Mouse (Mus musculus) CD4-positive, CD25-positive, alpha-beta regulatory T cell, adult 2 months (primary cell): Measurements from ENCODE around the gene Tubb4b.
A peak's percentile ranks its signal among the peaks of the same experiment; 100 is the strongest.
"Not testable (repeated sequence)": the region's sequence is repeated elsewhere in the genome, so short reads cannot be mapped to it uniquely, and the experiment has no call there.

ENCODE experiments used
- DNase-seq: peaks from one replicate; pipeline ENCODE4 v3.0.0-alpha.2; 2012; ENCODE audit warnings: low read depth, low spot score

Gene Tubb4b

DNA sequence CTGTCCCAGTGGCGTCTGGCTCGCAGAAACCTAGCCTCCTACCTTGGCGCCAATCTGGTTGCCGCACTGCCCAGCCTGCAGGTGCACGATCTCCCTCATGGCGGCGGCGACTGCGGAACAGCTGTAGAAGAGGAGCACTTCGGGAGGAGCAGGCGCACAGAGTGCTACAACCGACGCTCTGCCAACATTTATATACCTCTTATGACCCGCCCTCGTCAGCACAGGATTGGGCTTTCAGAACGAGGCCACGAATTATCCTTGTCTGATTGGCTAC is at the start of gene Tubb4b:
Gene Tubb4b (minus strand): TSS at position 211 of the 274 bp plus-strand sequence.
- no peak for DNase-seq

DNA sequence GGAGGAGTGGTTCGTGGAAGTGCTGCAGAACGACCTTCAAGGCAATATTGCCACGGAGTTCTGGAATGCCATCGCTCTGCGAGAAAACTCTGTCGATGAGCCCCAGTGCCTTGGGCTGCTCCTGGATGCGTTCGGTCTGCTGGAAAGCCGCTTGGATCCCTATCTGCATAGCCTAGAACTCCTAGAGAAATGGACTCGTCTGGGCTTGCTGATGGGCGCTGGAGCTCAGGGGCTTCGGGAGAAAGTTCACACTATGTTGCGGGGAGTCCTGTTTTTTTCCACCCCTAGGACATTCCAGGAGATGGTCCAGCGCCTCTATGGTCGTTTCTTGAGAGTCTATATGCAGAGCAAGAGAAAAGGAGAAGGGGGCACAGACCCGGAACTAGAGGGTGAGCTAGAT is 48.5 kb upstream of the Tubb4b start:
- no peak for DNase-seq

DNA sequence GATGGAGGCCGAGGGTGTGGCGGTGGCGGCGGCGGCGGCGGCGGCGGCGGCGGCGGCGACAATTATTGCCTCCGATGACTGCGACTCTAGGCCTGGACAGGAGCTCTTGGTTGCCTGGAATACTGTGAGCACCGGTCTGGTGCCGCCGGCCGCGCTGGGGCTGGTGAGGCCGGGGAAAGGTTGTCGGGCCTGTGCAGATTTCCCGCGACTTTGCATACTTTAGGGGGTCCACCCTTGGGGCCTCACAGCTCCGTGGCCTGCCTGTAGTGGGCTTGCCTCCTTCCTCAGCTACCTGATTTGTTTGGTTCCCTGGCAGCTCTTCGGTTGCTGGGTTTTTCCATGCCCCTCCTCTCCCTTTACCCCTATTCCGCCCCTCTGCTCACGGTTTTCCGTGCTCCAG is 48.0 kb upstream of the Tubb4b start:
- DNase-seq, result no peak

DNA sequence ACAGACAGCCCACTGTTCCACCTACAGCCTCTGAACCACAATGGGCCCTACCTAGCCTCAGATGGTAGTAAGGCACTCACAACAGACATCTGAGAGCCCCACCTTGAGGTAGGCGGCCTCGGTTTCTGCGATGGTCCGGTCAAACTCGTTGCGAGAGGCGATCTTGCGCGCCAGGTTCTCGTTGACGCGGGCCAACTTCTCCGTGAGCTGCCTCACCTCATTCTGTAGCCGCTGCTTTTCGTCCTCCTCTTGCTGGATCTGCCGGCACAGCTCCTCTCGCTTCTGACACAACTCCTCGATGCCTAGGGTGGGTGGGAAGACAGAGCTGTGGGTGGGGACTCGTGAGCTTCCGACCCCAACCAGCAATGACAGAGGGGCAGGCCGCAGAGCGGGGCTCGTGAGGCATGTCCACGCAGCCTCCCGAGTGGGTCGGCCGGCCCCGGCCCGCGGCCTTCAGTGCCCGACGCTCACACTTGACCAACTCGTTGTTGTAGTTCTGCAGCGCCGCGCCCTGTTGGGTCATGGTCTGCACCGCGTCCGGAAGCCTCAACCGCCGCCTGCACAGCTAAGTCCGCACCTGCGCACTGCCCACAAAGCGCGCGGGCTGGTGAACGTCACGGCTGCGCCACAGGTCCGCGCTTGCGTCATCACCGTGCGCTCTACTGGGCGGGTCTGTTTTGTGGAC is 47.5 kb upstream of the Tubb4b start, which contains the start of the genes Ssna1 and Anapc2:
Gene Ssna1 (minus strand): TSS at position 612 of the 685 bp plus-strand sequence.
Gene Anapc2 (plus strand): TSS at position 652 of the 685 bp plus-strand sequence.
- peak; percentile 99 for DNase-seq

DNA sequence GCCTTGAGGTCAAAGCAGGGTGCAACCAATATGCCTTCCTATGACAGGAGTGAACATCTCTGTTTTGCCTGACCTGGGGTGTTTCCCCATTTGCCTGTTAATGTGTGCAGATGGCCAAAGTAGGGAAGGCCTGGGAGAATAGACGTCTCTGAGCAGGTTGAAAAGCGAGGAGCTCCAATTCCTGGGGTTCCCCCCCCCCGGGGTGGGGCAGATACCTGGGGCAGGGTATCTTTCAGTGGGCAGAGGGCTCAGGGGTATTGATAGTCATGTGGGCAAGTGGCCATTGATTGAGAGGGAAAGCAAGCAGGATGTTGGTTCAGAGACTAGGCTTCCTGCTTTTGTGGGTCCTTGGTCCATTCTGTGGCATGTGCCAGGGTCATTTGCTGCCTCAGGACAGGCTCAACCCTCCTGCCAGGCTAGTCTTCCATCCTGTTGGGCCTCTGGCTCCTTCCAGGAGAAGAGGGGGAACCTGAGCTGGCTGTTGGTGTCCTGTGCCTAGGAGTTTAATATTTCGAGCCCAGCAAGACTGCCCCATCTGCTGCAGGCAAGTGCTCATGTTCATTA is 43.3 kb upstream of the Tubb4b start:
- no peak for DNase-seq

DNA sequence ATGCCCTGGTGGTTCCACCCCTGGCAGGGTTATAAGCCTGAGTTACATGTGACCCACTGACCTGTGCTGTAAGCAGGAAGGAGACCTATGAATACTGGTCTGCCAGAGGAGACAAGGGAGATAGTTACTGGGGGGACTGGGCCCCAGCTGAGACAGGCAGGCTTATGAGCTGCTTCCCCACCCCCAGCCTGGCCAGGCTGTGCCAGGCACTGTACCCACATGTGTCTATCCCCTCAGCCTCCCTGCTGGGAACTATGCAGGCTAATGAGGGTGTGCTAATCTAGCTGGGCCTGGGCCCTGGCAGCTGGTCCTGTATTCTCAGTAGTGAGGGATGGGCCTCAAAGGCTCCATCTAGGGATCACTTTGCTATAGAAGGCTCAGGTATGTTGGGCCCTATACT is 42.7 kb upstream of the Tubb4b start:
- DNase-seq, result no peak

DNA sequence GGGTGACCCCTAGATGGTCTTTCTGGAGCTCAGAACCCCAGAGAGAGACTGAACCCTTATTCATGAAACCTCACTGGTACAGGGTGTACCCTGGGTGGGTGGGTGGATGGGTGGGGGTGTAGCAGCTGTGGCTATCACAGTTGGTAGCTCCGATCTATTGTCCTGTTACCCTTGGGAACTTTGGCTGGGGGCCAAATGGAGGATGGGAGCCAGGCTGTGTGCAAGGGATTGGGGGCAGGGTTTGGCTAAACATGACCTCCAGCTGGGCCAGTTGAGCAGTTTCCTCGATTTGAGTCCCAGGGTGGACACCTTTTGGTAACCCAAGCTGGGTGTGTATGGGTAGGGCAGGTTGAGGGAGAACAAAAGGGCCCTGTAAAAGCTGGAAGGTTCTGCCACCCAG is 42.2 kb upstream of the Tubb4b start:
- DNase-seq, result no peak

DNA sequence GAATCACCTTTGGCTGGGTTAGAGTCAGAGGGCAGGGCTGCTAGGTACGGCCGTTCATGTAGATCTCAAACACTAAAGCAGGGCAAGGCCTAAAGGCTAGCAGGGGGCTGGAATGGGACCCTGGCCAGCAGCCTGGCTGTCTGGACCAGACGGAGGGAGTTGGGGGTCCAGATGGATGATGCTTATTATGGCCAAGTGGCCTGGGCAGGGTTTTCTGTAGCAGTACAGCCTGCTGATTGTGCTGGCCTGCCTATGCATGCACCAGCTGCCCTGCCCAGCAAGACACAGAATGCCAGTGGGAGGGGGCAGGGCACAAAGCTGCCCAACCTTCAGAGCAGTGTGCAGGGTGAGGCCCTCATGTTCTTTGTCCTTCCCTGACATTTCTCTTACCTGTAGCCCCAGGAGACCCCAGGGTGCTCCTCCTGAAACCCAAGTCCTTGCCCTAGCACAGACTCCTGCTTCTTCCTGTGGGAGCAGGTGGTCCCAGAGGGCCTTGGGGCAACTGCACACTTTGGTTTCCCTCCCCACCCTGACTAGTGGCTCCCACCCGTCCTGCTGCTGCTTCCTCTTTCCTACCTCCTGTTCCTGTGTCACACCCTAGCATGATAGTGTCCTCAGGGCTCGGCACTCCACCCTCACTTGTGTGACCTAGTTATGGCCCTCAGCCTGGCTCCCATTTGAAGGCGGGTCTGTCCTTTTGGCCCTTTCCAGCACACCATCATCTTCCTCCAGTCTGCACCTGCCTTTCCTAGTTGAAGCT is 41.6 kb upstream of the Tubb4b start:
- DNase-seq, result no peak

DNA sequence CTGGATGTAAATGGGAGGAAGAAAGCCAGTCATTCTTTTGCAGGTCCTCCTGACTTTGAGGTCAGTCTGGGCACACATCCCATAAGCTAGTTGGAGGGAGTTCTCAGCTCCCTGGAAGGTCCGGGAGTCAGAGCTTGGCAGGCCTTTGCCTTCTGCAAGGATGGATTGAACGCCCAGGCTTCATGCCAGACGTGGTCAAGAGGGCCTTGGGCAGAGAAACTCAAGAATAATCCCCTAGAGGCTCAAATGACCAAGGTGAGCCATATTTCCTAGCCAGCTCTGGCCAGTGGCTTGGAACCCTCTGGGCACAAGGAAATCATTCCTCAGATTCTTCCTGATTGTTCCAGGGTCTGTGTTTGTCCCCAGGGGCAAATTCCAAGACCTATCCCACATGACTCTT is 40.3 kb upstream of the Tubb4b start:
- DNase-seq, result no peak

DNA sequence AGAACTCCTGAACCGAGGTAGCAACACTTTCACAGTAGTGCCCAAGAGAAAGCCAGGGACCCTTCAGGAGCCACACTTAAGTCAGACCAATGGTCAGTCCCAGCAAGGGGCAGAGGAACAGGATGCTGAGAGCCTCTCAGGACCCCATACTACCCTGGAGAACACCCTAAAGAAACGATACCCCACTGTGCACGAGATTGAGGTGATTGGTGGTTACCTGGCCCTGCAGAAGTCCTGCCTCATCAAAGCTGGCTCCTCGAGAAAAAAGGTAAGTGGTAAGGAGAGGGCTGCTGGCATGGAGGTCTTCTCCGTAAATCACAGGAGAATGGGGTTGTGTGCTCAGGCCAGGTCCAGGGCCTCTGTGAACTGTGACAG is 39.8 kb upstream of the Tubb4b start:
- no peak for DNase-seq

DNA sequence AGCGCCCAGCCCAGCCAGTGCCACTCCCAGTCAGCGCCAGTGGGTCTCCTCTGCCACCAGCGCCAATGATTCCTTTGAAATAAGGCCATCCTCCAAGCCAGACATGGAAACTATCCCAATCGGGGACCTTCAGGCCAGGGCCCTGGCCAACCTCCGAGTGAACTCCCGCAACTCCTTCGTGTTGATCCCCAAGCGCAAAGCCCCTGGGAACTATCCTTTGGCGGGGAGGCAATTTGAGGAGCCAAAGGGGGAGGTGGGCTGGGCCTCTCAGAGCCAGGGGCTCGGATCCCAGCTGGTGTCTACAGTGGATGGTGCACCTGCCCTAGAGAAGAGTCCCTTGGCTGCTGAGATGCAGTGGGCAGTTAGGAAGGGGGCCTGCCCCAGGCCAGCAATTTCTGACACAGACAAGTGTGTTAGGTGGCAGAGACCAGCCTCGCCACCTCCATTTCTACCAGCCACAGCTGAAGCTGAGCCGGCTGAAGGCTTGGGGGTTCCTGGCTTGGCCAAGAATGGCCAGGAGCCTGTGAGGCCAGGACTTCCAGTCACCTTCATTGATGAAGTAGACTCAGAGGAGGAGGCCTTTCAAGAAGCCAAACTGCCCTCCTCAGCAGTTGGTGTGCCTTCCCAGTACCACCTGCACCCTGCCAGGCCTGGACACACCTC is 39.3 kb upstream of the Tubb4b start:
- DNase-seq, result no peak

DNA sequence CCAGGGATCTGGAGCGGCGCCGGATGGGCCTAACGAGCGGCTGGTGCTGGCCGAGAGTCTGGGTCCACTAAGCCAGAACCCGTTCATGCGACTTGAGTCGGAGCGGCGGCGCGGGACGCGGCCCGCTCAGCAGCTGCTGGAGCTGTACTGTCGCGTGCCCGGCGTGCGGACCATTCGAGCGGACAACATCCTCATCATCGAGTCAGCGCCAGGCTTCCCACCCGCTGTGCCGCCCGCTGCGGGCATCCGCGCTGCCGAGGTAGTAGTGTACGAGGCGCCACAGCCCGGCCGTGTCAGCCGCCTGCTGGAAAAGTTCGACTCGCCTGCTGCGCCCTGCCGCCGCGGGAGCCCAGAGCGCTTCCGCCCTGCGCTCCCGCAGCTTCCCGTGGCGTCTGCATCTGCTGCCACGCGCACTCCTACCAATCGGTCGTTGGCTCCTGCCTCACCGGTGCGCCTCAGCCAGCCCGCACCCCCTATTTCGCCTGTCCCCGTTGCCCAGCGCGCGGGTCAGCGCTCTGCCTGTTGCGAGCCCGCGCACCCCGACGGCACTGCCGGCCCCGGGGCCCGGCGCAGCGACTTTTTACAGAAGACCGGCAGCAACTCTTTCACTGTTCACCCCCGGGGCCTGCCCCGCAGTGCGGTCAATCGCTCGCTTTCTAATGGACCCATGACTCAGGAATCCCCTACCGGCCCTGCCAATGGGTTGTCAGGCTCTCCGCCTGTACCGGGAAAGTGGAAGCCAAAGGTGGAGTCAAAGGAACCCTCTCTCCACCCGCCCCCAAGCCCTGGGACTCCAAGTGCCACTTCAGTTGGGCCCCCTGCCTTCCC is 38.5 kb upstream of the Tubb4b start:
- DNase-seq, result peak; percentile 81

DNA sequence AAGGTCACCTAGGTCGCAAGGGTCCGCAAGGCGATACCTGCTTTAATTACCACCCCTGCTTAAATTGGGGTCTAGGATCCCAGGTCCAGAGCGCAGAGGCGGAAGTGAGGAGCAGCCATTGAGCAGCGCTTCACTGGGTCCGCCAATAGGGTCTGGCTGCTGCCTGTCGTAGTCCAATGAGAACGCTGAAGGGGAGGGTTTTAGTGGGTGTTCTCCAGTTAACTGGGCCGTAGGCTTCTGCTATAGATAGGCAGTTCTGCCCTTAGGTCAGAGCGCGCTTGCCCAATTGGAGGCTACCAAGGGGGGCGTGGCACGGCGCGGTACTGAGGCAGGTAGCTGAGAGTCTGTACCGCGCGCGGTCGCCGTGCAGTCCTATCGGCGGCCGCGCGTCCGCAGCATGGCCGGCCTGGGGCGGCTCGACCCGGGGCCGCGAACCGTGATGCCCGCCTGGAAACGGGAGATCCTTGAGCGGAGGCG is 37.8 kb upstream of the Tubb4b start, which contains the start of gene Tprn:
Gene Tprn (plus strand): TSS at position 328 of the 477 bp plus-strand sequence.
- peak; percentile 96 for DNase-seq

DNA sequence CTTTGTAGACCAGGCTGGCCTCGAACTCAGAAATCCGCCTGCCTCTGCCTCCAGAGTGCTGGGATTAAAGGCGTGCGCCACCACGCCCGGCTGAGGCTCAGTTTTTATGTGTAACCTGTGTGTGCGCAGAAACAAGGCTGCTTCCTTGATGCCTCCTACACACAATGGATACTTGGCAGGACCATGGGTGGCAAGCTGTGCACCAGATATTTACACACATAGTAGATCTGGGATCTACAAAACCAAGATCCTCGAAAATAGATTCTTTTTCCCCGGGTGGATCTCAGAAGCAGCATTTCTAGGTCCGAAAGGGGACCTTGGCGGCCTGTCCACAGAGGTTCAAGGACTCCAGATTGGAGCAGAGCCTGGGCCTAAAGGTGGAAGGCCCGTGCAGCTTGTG is 37.4 kb upstream of the Tubb4b start:
- no peak for DNase-seq

DNA sequence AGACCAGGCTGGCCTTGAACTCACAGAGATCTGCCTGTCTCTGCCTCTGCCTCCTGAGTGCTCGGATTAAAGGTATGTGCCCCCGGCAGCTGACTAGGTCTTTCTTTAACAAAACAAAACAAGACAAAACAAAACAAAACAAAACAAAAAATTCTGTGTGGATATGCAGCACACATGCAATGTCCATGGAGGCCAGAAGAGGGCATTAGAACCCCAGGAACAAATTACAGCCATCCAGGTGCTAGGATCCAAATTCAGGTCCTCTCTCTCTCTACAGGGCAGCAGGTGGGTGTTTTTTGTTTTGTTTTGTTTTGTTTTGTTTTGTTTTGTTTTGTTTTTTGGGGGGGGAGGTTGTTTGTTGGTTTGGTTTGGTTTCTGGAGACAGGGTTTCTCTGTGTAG is 34.4 kb upstream of the Tubb4b start:
- DNase-seq, result peak; percentile 63

DNA sequence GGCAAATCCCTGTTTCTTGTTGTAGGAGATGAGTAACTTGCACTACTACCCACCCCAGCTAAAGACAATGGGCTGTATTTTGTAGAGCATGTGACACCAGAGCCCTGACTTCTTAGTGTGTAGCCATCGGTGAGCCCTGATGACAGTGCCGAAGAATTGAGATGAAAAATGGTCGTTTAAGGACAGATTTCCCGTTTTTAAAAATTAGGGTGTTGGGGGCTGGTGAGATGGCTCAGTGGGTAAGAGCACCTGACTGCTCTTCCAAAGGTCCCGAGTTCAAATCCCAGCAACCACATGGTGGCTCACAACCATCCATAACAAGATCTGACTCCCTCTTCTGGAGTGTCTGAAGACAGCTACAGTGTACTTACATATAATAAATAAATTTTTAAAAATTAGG is 32.7 kb upstream of the Tubb4b start:
- not testable (repeated sequence) for DNase-seq

DNA sequence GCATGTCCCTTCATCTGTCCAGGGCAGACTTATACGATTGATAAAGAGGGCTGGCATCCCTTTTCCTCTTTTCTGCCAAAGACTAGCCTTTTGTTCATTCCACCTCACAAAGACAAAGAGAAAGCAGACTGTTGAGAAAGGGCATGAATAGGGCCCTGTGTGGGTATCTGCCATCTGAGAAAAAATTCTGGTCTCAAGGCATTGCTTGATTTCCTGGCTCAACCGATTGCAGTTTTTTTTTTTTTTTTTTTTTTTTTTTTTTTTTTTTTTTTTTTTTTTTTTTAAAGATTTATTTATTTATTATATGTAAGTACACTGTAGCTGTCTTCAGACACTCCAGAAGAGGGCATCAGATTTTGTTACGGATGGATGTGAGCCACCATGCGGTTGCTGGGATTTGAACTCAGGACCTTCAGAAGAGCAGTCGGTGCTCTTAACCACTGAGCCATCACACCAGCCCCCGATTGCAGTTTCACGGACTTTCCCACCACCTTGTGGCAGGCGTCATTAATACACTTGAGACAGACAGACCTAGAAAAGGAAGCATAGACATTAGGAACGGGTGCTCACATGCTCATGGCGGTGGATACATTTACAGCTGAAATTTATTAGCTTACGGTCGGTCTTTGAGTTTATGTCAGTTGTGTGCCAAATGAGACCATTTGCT is 32.1 kb upstream of the Tubb4b start:
- peak; percentile 83 for DNase-seq

DNA sequence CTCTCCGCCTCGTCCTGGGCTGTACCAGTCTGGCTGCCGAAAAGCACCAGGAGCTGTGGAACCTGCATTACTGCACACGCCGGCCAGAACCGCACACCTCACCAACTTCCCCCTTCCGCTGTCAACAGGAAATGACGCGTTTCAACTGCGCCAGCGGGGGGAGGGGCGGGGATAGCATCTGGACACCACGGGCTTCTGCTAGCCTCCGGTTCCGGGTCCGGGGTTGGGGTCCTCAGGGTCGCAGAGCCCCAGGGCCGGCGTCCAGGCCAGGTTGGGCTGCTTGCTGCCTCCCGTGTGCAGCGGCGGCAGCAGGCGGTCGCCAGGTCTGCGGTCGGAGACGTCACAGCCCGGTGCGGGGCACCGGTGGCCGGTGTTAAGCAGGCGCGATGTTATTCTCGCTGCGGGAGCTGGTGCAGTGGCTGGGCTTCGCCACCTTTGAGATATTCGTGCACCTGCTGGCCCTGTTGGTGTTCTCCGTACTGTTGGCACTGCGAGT is 30.8 kb upstream of the Tubb4b start, which contains the start of gene Tmem203:
Gene Tmem203 (plus strand): TSS at position 156 of the 496 bp plus-strand sequence.
- peak; percentile 95 for DNase-seq

DNA sequence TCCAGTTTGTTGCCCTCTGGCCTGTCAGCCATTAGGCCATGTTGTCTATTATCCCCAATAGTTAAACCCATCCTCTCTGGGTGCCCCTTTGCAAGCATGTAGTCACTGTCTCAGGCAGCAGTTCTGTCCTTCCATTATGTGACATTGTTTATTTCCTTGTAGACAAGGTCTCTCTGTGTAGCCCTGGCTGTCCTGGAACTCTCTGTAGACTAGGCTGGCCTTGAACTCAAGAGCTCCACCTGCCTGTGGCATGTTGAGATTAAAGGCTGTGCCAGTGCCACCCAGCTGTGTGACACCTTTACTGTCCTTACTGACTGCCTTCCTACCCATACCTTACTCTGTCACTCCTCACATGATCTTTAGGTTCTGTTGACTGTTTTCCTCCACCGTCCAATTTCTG is 27.8 kb upstream of the Tubb4b start:
- peak; percentile 65 for DNase-seq
